ENCODE assay signal across 8 mouse cellular contexts in the genomic region with DNA sequence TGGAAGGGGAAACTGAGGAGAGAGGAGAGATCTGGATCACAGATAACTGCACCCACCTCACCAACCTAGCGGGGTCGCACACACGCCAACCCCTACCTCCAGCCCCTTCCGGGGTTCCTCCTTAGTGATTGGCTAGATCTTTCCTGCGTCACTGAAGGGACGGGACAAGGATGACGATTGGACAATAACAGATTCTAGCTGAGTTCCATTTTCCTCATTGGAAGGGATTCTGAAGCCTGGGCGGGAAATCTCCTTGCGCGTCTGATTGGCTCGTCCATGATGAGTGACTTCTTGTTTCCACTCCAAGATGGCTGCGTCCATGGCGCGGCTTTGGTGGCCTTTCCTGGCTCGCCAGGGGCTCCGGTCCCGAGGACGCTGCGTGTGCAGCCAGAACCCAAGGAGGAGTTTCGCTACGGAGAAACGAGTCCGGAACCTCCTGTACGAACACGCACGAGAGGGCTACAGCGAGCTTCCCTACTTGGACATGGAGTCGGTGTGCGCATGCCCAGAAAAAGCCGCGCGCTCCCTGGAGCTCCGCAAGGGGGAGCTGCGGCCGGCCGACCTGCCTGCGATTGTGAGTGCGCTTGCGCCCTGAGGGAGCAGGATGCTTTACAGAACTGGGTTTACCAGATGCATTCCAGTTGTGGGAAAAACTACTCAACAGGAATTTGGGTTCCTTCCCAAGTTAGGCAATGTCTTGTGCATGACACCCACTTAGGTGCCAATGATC. TPM values are rescaled to one million over a fixed set of nuclear protein-coding genes. Genes with fewer than 3 reads are reported as not detected.
DNase-seq lines count a peak whose midpoint lies in the region; ATAC-seq lines count a peak whose summit lies in the region.

A gene (minus strand): TSS at position 112 of the 730 bp plus-strand sequence.
A gene (plus strand): TSS at position 284 of the 730 bp plus-strand sequence.

- under 1% methylated on average over 39 of the region's 39 CpGs for WGBS in hindbrain, embryonic 15.5 days

- H3K4me1 ChIP-seq in hindbrain, embryonic 15.5 days (replicated peaks) = peaks cover 19% of the 10 kb centered on the region

- H3K27me3 ChIP-seq in hindbrain, embryonic 15.5 days = no peaks in the 10 kb centered on the region

- peak within 1 kb of the TSS; percentile 53 for H3K4me3 ChIP-seq in hindbrain, embryonic 15.5 days

- peak within 1 kb of the TSS; percentile 85 for H3K27ac ChIP-seq in hindbrain, embryonic 15.5 days (replicated peaks)

- peak within 1 kb of the TSS; percentile 85 for H3K9ac ChIP-seq in hindbrain, embryonic 15.5 days

- peak within 1 kb of the TSS; percentile 83 for H3K4me2 ChIP-seq in hindbrain, embryonic 15.5 days

- DNase-seq in T-cell, adult 2 months (ENCODE audit: low spot score) = peak; percentile 95
- peak; percentile 93 to 96 for DNase-seq in cerebellum, postnatal 36 days
- DNase-seq in frontal cortex, postnatal 36 days (ENCODE audit: low spot score in 2 of 2) = peak; percentile 97 to 99
- DNase-seq in left cerebral cortex, adult 11 months (ENCODE audit: low spot score) = peak; percentile 98
- DNase-seq in lung, postnatal 4 days = peak; percentile 95
- DNase-seq in retina, postnatal 7 days (ENCODE audit: low read depth, low spot score) = peak; percentile 97
- DNase-seq in urinary bladder, adult 2 months (ENCODE audit: low spot score) = peak; percentile 97

- peak; percentile 98 for ATAC-seq in hindbrain, embryonic 15.5 days (ENCODE audit: low FRiP score, low read depth)

- H3K36me3 ChIP-seq in hindbrain, embryonic 15.5 days = peaks cover 14% of the 10 kb centered on the region; the same call in 1 of the 2 replicates

- H3K9me3 ChIP-seq in hindbrain, embryonic 15.5 days = no peaks in the 10 kb centered on the region

RNA-seq across cellular contexts. Expression of the first gene that starts in this region (rescaled TPM):
- polyA plus RNA-seq in hindbrain, embryonic 15.5 days (2015; fragmentation: Nextera tagmentation; extraction: Ambion mirVana) = 113 TPM in 2 replicates
- polyA plus RNA-seq in urinary bladder, adult 2 months (2012; rRNA removed) = 53.5 and 59.2 TPM in 2 replicates

RNA-seq across cellular contexts. Expression of the second gene that starts in this region (rescaled TPM):
- polyA plus RNA-seq in hindbrain, embryonic 15.5 days (2015; fragmentation: Nextera tagmentation; extraction: Ambion mirVana) = 19.5 TPM in 2 replicates
- polyA plus RNA-seq in urinary bladder, adult 2 months (2012; rRNA removed) = 9.9 and 10.6 TPM in 2 replicates

Comparison
In these comparisons a context has a peak if more than half of its experiments do, and no peak if none do; other contexts are left out.
1. Peak in every context shown above with its lines: DNase-seq, ATAC-seq, H3K4me3 ChIP-seq and H3K27ac ChIP-seq.